Mouse (Mus musculus) layer of hippocampus, adult 9-10 months (tissue): ENCODE measurements around the gene Maml3.
A peak's percentile ranks its signal among the peaks of the same experiment; 100 is the strongest.

Source experiments
- DNase-seq: peaks from one replicate; pipeline ENCODE4 v3.0.0; 2022; ENCODE audit warnings: low spot score

Maml3 gene

GRCm38 (mm10) chr3:51912214-51912613 is 192.7 kb downstream of the Maml3 start:
- no peak for DNase-seq

GRCm38 (mm10) chr3:51908437-51908990 is 196.4 kb downstream of the Maml3 start:
- DNase-seq, result no peak

- DNase-seq, result no peak
Observed at GRCm38 (mm10) chr3:51907113-51907860, 197.6 kb downstream of the Maml3 start.

- no peak for DNase-seq
Observed at GRCm38 (mm10) chr3:51905903-51906302, 199.0 kb downstream of the Maml3 start.

- no peak for DNase-seq
Observed at GRCm38 (mm10) chr3:51904357-51904855, 200.5 kb downstream of the Maml3 start.

- DNase-seq, result no peak
Observed at GRCm38 (mm10) chr3:51901151-51901550, 203.7 kb downstream of the Maml3 start.

GRCm38 (mm10) chr3:51894514-51894913 is 210.4 kb downstream of the Maml3 start:
- no peak for DNase-seq

- DNase-seq, result no peak
Observed at GRCm38 (mm10) chr3:51891562-51892119, 213.2 kb downstream of the Maml3 start.

GRCm38 (mm10) chr3:51890181-51890580 is 214.7 kb downstream of the Maml3 start:
- no peak for DNase-seq

- DNase-seq, result peak; percentile 58
Observed at GRCm38 (mm10) chr3:51889776-51890175, 215.1 kb downstream of the Maml3 start.

GRCm38 (mm10) chr3:51888662-51889433 is 216.0 kb downstream of the Maml3 start:
- no peak for DNase-seq

GRCm38 (mm10) chr3:51888295-51888661 is 216.6 kb downstream of the Maml3 start:
- no peak for DNase-seq

- no peak for DNase-seq
Observed at GRCm38 (mm10) chr3:51885920-51886319, 219.0 kb downstream of the Maml3 start.

GRCm38 (mm10) chr3:51885487-51885886 is 219.4 kb downstream of the Maml3 start:
- DNase-seq, result no peak

- no peak for DNase-seq
Observed at GRCm38 (mm10) chr3:51881981-51882380, 222.9 kb downstream of the Maml3 start.

GRCm38 (mm10) chr3:51881393-51881792 is 223.5 kb downstream of the Maml3 start:
- DNase-seq, result no peak

GRCm38 (mm10) chr3:51880506-51881036 is 224.3 kb downstream of the Maml3 start:
- DNase-seq, result no peak

GRCm38 (mm10) chr3:51879211-51879610 is 225.7 kb downstream of the Maml3 start:
- DNase-seq, result no peak

GRCm38 (mm10) chr3:51878577-51878976 is 226.3 kb downstream of the Maml3 start:
- no peak for DNase-seq

GRCm38 (mm10) chr3:51876729-51877128 is 228.1 kb downstream of the Maml3 start:
- DNase-seq, result no peak

GRCm38 (mm10) chr3:51875629-51876028 is 229.2 kb downstream of the Maml3 start:
- DNase-seq, result no peak

- no peak for DNase-seq
Observed at GRCm38 (mm10) chr3:51874252-51874651, 230.6 kb downstream of the Maml3 start.
